Mouse (Mus musculus): ENCODE data around the gene Rnh1.

The Rnh1 gene

GRCm38 (mm10) chr7:141155362-141155761 lies 17.3 kb downstream of the Rnh1 start:
- DNase-seq, result no peak

- DNase-seq, result no peak
These were observed 24.0 kb downstream of the Rnh1 start for GRCm38 (mm10) chr7:141148639-141149038.

GRCm38 (mm10) chr7:141147044-141147443 lies 25.6 kb downstream of the Rnh1 start:
- no peak for DNase-seq

- DNase-seq, result no peak
These were observed 26.5 kb downstream of the Rnh1 start for GRCm38 (mm10) chr7:141146043-141146595.

GRCm38 (mm10) chr7:141145403-141145802 lies 27.3 kb downstream of the Rnh1 start:
- no peak for DNase-seq

- DNase-seq, result no peak
These were observed 28.0 kb downstream of the Rnh1 start for GRCm38 (mm10) chr7:141144650-141145049.

GRCm38 (mm10) chr7:141143861-141144260 lies 28.8 kb downstream of the Rnh1 start:
- no peak for DNase-seq

GRCm38 (mm10) chr7:141143112-141143511 lies 29.5 kb downstream of the Rnh1 start:
- peak; percentile 18 to 20 for DNase-seq

- no peak for DNase-seq
These were observed 31.3 kb downstream of the Rnh1 start for GRCm38 (mm10) chr7:141141326-141141725.

GRCm38 (mm10) chr7:141131904-141132755 lies 40.5 kb downstream of the Rnh1 start:
- DNase-seq, result no peak

GRCm38 (mm10) chr7:141131024-141131820 lies 41.4 kb downstream of the Rnh1 start:
- DNase-seq, result peak; percentile 76 to 79

GRCm38 (mm10) chr7:141123517-141123856 lies 49.2 kb downstream of the Rnh1 start:
- DNase-seq, result no peak

- DNase-seq, result peak; percentile 80 to 88
These were observed 49.8 kb downstream of the Rnh1 start for GRCm38 (mm10) chr7:141122689-141123516.

- DNase-seq, result no peak
These were observed 50.4 kb downstream of the Rnh1 start, which contains the start of gene Ptdss2 for GRCm38 (mm10) chr7:141122245-141122644. Gene Ptdss2 (plus strand): TSS chr7:141122382.

GRCm38 (mm10) chr7:141121051-141121531 lies 51.6 kb downstream of the Rnh1 start:
- DNase-seq, result no peak

- DNase-seq, result no peak
These were observed 52.1 kb downstream of the Rnh1 start for GRCm38 (mm10) chr7:141120605-141121004.

GRCm38 (mm10) chr7:141119487-141119886 lies 53.2 kb downstream of the Rnh1 start:
- no peak for DNase-seq

- no peak for DNase-seq
These were observed 55.0 kb downstream of the Rnh1 start, which contains the start of gene Ano9 for GRCm38 (mm10) chr7:141117636-141118035. Gene Ano9 (minus strand): TSS chr7:141117806.

GRCm38 (mm10) chr7:141115874-141116273 lies 56.8 kb downstream of the Rnh1 start:
- no peak for DNase-seq

Data from thymus, adult 18-20 months (tissue).